Mouse (Mus musculus): Measurements from ENCODE around the gene Atoh8. TPM values are rescaled to one million over a fixed set of nuclear protein-coding genes. Genes with fewer than 3 reads are reported as not detected.

Atoh8 gene
- polyA plus RNA-seq, 1 experiment, result 7.4 TPM

DNA sequence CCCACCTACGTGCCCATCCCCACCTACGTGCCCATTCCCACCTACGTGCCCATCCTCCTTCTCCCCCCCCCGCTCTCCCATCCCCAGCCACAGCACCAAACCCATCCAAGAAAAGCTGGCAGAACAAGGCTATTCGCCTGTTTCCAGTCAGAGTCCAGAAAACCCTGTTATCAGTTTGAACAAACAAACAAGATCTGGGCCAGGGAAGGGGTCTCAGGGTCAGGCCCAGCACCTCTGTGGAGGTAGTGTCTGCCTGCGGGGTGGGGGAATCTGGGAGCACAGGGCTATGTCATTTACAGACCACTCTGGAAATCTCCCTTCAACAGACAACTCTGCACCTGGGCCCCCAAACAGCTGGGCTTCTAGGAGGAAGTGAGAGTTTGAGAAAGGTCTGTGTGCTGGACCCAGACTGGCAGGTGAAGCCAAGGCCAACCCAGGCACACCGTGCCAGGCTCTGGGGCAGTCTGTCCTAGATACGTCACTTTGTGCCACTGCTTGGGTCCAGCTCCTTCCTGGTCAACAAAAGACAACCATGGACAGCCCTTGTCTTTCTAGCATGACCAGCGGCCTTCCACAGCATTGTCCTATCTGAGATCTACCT lies 7.6 kb downstream of the Atoh8 start:
- no peak for DNase-seq (ENCODE audit: low read depth)

DNA sequence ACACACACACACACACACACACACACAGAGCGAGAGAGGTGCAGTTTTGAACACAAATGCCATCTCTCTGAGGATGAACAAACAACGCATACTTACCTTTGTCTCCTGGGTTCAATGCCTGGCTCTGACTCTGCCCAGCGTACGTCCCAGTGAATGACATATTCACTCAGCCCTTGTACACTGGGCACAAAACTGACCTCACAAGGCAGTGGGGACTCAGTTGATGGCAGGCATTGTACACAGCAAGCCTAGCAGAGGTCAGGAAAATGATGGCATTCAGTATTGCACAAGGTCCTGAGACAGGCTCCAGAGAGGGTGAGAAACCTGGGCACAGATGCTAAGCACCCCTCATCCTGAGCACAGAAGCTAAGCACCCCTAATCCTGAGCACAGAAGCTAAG lies 8.4 kb downstream of the Atoh8 start:
- no peak for DNase-seq (ENCODE audit: low read depth)

DNA sequence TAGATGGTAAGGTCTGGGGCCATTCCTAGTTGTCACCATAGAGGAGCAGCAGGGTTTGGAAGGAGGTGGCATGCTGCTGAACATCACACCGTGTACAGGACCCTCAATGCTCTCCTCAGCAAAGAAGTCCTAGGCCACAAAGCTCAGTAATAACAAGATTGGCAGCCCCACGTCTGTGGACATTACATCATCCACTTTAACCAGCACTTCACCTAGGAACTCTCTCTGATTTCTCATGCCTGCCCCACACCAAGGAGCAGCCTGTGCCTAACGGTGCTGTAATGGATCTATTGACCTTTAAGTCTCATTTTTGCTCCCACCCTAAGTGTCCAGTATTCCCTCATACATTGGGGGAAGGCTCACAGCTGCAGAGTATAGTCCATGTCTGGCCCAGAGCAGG lies 9.7 kb downstream of the Atoh8 start:
- DNase-seq (ENCODE audit: low read depth), result no peak

DNA sequence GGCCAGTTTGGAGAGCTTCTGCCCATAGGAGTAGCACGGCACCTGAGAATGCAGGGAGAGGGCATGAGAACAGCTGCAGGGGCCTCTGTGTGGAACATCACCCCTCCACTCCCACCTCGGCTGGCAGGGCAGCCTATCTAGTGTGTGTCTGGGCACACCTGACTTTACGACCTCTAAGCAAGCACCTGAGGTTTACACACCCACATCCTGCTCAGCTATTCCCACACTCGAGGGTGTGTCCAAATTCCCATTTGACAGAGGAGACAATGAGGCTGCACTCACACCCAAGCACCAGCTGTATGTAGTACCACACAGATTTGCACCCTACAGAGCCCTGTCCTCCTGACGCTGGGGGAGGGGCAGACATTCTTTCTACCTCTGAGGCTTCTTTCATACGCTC lies 11.5 kb downstream of the Atoh8 start:
- DNase-seq (ENCODE audit: low read depth), result no peak

DNA sequence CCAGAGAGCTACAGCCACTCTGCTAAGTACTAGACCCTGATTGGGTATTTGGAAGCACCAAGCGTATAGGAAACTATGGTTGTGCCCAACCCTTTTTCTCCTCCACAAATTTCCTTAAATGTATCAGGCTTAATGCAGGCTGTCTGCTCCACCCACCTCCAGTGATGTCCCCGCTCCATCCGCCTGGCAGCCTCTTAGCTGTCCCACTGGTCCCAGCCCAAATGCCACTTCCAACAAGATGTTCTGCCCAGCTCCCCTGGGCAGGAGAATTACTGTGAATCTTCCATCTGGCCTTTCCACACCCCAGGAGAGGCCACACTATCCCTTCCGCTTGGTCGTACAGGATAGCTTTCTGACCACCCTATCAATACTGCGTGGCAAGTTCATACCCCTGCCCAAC lies 12.5 kb downstream of the Atoh8 start:
- no peak for DNase-seq (ENCODE audit: low read depth)

DNA sequence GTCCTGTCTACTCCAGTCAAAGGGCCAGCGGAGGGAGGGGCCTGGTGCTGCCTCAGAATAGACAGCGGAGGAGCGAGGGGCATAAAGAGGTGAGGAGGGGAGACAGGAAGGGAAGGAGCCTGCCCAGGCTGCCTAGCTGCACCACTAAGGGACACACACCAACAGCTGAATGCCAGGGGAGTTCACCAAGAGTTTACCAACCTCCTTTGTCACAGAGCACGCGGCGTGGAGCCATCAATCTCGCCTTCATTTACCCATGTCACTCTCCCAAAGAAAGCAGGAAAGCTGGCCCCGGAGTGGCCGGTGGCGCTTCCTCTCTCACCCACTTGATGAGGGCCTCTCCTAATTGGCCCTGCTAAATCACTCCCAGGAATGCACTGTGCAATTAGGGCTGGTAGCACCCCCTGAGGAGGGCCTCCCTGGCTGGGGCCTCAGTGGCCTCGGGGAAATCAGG lies 13.1 kb downstream of the Atoh8 start:
- DNase-seq (ENCODE audit: low read depth), result no peak

DNA sequence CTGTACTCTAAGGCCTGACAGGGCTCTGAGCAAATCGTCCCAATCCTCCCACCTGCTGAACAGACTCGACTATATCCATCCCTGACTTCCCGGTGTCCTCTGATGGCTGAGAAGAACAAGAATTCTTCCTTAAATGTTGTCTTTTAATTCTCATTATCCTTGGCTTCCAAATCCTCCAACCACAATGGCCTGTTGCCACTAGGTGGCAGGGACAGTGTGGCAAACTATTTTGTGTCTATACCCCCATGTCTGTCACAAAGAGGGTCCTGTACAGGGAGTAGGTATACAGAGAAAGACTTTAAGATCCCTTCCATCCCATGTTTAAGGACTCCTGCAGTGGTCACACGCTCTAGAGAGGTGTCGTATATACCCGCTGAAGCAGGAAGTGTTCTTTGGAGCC lies 14.1 kb downstream of the Atoh8 start:
- no peak for DNase-seq (ENCODE audit: low read depth)

DNA sequence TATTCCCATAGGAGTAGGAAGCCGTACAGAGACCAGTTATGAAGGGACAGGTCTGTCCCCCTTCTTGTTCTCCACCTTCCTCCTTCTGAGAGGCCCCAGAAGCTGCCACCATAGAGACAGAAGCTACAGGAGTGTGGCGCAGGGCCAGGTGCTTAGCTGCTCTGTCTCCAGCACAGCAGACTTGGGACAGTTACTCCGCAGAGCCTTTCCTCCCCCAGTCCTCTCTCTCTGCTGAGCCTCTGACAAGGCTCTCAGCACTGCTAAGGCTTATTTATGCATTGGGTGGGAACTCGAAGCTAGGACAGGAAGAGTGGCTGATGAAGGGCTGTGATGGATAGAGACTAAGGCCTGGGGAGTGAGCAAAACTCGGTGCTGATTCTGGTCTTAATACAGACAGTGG lies 15.8 kb downstream of the Atoh8 start:
- DNase-seq (ENCODE audit: low read depth), result no peak

DNA sequence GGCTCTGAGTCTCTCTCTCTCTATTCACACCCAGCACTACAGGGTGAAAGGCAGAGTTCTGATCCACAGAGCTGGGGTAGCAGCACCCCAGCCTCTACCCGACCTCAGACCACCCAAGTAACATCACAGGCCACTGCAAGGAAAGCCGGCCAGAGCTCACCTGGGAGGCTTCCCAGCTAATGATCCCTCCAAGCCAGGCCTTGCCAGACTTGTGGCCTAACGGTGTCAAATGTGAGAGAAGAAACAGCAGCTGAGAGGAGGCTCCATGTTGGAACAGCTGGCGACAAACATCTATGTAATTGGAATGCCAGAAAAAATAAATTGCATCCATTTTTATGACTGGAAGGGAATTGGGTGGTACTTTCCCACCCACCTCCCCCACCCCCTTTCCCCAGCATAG lies 17.1 kb downstream of the Atoh8 start:
- no peak for DNase-seq (ENCODE audit: low read depth)

DNA sequence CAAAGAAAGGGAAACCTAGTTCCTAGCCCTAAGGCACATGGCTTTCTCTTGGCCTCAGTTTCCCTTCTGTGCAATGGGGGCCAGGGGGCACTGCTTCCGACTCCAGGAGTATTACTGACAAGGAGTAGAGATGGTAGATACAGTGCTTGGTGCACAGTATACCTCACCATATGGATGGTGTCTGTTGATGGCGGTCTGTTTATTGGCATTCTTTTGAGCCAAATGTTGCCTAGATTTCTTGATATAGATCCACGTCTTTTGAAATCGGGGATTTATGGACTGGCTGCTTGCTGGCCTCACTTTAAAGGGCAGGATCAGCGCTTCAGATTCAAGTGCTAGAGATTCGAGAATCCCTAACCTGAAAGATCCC lies 18.0 kb downstream of the Atoh8 start:
- DNase-seq (ENCODE audit: low read depth), result no peak

DNA sequence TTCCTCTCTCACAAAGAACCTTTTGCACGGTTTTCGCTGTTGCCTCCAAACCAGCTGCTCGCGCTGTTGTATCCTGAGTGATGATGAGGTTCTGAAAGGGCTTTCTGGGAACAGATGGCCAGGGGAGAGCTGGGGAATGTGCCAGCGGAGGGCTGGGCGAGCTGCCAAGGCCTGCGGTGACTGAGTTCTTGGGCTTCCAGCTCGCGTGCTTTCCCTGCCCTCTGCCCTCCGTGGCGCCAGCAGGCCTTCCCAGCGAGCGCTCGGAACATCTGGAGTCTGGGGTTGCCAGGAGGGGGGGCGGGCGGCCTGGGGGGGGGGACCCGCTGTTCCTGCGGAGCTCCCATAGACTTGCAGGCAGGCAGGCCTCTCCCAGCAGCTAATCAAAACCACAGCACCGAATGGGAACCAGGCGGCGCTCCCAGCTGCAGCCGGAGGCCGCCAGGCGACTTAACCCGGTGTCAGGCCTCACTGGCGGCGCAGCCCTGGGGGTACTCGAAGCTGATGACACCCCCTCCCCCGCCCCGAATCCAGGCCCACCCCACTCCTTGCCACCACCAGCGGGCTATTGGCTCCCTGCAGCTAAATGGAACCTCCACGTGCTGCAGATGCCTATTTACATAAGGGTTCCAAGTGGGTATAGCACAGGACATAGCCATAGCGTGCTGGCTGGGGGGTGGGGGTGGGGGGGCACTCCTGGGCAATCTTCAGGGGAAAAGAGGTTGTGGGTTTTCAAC lies 18.5 kb downstream of the Atoh8 start:
- DNase-seq (ENCODE audit: low read depth), result no peak

DNA sequence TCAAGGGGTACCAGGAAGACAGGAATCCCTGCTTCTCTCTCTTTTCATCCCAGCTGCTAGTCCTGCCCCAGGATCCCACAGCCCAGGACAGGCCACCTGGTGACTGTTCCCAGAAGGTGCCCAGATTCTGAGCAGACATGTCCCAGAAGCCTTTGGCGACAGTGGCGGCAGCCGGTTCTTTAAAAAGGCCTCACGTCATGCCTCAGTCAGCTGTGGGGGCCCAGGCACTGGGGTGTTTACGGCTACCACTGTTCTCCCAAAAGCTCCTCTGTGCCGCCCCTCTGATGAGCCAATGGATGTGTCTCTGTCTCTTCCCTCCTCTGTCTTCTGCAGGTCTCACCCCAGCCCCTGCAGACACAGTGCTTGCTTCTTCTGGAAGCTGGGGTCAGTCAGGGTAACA lies 19.8 kb downstream of the Atoh8 start:
- DNase-seq (ENCODE audit: low read depth), result no peak

DNA sequence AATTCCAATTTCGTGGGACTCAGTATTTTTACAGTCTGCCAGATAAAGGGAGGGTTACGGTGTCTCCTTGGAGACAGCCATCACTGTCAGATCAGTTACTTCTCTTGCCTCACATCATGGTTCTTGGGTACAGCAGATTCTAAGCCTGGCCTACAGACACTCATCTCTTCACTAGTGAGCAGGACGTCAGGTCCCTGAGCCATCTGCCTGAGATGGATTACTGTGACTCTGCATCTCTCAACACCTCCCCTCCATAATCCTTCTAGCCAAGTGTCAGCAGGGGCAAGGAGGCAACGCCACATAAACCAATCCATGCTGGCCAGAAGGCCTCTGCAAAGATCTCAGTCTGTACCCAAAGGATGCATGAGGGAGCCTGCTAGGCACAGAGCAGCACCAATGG lies 24.0 kb downstream of the Atoh8 start:
- no peak for DNase-seq (ENCODE audit: low read depth)

DNA sequence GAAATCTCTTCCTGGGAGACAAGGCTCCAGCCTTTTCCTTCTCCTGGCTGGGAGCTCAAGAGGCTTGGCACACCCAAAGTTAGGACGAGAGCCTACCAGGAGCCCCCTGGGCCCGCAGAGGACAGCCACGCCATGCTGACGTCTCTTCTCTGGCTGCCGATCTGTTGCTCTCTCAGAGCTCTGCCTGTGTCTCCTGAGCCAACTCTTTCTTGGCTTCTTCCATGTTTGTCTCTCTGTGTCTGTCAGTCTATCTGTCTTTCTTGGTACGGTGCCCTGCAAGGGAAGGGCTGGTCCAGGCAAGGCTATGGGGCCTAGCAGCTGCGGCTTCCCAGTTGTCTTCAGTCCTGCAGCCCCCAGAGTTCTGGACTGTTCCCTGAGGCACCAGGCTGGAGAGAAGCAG lies 24.6 kb downstream of the Atoh8 start:
- no peak for DNase-seq (ENCODE audit: low read depth)

DNA sequence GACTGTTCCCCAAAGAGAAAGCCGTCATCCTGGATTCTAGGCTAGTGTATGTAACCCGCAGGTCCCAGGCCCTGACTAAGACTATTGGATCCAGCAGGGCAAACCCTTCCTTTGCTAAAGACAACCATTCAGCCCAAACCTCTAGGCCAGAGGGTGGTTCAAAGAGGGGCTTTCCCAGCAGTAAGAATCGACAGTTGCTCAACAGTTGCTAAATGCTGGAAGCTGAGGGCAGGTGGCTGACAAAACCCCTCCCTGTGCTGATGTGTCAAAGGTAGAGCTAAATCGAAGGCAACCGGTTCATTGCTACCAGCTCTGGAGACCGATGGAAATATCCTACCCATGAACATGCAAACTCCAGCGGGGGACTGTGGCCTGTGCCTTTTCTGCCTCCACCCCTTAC lies 25.6 kb downstream of the Atoh8 start:
- DNase-seq (ENCODE audit: low read depth), result no peak

DNA sequence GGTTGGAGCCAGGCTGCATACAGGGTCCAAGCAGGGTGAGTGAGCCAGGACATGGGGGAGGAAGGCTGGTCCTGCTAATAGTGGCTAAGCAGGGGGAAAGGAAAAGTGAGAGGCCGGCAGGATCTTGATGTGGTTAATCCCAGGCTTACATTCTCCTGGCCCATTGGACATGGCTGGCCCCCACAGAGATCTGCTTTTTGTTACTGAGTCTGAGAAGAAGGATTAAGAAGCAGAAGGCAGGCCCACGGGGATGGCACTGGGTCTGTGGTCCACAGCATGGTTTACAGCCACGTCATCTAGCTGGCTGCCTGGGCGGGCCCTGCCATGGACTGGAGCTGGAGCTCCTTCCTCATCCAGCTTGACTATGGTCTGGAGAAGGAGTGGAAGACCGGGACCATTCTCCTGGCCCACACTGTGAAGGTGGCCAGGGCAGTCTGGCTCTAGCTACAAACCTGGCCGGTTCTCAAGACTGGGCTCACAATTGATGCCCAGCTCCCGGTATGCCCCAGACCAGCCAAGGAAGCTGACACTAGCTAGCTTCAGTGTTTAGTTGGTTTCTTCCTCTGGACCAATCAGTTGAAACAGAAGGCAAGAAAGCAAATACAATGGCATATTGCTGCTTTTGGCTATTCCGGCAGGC lies 26.9 kb downstream of the Atoh8 start:
- no peak for DNase-seq (ENCODE audit: low read depth)

DNA sequence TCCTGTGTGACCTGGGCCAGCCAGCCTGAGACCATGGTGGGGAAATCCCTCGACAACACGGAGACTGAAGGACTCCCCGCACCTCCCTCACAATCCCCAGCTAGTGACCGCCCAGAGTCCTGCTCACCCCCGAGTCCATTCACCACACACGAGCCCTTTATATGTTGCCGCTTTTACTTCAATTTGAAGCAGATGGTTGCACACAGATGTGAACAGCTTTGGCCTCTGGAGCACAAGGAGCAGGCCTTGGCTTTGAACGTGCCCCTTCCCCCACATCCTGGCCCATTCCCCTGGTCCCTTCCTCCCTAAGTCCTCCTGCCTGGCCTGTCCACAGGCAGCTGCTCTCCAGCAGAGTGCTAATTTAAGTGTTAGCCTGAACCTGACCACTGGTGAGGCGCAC lies 29.4 kb downstream of the Atoh8 start:
- no peak for DNase-seq (ENCODE audit: low read depth)

DNA sequence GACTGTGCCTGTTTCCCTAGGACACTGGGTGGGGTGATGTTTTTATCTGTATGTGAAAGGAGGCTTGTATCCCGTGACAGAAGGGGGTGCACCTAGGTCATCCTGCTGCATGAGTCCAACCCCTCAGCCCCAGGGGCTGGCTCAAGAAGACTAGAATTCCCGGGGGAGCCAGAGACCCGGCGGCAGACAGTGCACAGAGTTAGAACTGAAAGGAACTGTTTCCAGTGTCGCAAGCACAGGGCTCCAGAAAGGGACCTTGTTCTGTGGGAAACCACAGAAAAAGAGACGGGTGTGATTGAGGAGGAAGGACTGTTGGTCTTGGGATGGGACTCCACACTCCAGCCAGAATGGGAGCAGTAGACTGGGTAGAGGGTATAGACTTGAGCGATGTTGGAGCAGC lies 30.5 kb downstream of the Atoh8 start:
- no peak for DNase-seq (ENCODE audit: low read depth)

DNA sequence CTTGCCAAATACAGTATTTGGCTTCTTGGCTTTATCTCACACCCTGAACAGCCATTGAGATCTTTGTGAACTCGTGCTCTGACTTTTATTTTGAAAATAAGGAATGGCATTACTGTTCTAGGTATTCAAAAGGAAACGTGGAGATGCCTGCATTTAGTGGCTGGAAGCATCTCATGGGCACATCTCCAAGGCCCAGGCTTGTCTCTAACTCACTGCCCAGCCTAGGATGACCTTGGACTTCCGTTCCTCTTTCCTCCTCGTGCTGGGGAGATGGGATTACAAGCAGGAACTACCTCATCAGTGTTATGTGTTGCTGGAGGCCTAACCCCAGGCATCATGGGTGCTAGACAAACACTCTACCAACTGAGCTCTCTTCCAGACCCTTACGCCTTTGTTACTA lies 32.1 kb downstream of the Atoh8 start:
- no peak for DNase-seq (ENCODE audit: low read depth)

DNA sequence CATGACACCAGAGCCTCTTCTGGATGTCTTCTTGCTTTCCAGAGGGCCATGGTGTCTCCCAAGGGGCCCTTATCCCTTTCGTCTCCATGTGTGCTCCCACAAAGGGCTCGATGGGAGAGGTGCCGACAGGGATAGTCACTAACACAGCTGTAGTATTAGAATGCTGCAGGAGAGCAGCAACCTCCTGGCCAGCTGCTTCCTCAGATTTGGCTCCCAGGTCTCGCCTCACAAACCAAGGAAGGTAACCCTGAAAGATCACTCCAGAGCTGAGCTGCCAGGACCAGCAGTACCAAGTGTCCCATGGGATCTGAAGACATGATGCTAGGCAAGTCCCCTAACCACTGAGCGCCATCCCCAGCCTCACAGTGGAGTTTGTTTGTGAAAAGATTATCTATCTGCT lies 32.6 kb downstream of the Atoh8 start:
- DNase-seq (ENCODE audit: low read depth), result no peak

DNA sequence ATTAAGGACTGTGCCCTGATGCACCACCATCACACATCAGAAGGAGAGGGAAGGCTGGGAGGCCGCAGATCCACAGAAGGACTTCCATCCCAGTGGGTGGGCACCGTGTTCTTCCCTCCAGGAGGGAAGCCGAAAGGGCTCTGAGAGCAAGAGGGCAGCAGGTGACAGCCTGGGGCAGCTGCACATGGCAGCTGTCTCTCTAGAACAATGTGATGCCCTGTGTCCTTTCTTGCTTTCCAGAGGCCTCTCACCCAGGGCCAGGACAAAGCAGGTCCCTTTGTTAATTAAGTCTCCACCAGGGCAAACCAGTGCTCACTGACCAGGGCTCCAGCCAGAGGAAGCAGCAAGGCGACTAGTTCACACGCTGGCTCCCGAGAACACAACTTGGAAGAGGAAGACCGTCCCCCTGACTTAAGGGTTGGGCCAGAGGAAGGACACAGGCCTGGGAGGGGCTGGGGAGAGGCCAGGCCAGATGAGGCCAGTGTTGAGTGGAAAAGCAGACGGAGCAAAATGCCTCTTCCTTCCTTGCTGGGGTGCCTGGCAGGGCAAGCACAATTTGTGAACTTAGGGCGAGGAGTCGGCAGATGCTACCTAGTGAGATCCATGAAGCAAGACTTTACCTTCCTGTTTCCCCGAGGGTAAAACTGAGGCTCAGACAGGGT lies 34.7 kb downstream of the Atoh8 start:
- DNase-seq (ENCODE audit: low read depth), result no peak

DNA sequence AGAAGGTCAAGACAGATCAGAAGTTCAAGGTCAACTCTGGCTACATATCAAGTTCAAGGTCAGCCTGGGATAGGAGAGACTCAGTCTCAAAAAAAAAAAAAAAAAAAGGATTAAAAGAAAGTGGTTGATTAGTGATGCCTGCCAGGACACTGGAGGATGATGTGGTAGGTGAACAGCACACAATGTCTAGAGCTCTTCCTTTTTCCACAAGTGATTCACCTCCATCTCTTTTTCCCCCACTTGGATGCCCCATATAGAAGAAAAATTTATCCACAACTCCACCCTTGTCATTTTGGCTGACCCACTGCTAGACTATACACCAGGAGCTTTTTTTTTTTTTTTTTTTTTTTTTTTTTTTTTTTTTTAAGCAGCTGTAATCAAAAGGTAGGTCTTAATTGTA lies 37.9 kb downstream of the Atoh8 start:
- no peak for DNase-seq (ENCODE audit: low read depth)

DNA sequence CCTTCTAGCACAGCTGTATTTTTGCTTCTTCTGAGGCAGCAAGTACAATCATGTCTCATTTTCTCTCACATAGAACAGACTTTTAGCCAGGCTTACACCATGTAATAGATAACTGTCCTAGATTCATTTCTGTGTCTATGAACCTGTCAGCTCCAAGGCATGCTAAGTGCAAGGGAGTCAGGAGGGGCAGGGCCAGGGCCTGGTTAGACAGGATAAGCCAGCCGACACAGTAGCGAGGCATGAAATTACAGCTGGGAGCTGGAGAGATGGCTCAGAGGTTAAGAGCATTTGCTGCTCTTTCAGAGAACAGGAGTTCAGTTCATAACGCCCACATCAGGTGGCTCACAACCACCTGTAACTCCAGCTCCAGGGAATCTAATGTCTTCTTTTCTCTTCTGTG lies 38.7 kb downstream of the Atoh8 start:
- no peak for DNase-seq (ENCODE audit: low read depth)

Measured in gonadal fat pad, adult 2 months (tissue).